Mouse (Mus musculus): Measurements from ENCODE around the gene Slc6a21.

DNA sequence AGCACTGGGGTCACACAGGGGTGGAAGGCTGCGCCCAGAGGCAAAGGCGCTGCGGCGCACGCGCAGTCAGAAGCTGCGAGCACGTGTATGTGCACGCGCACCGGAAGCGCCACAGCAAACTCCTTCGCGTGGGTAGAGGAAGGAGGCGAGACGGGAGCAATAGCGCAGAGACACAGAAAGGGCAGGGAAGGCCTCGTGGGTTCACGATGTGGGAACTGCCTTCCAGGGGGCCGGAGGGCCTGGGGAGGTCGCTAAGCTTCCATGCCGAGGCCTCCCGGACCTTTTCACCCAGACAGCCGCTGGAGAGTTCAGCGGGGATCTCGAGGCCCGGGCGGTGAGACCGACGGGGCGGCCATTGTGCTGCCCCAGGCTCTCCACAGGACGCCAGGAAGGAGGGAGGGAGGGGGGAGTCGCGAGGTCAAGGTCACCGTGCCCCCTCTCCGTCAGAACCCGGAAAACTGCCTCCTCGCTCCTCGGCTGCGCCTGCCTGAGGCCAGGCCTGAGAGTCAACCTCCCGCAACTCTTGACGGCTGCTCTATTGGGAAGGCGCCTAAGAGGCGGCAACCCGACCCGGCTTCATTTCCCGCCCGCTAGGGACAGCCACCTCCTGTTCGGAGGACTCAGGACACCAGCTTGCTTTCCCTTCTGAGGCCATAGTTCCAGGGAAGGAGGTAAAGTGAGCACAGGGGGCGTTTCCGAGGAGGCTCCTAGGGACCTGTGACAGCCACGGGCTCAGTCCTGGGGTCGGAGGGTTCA, 36.5 kb upstream of the Slc6a21 start, which contains the start of gene Slc6a16:
- TF ChIP-seq CTCF (IDR thresholded peaks at IDR 0.05; ENCODE audit: borderline replicate concordance, insufficient read depth, low read depth, low read length) (no peak), POLR2A (IDR thresholded peaks at IDR 0.05; ENCODE audit: borderline replicate concordance, insufficient read depth, low read length) (no peak)

Data from cerebellum, adult 2 months (tissue).